Mouse (Mus musculus): ENCODE data around the gene Lysmd3.

GRCm38 (mm10) chr13:81663566-81664330, 6.3 kb downstream of the Lysmd3 start:
- TF ChIP-seq CTCF (IDR thresholded peaks at IDR 0.05; ENCODE audit: extremely low read depth, insufficient read depth, low read length) (no peak), POLR2A (IDR thresholded peaks at IDR 0.05; ENCODE audit: extremely low read depth, insufficient read depth, low read length) (no peak)

Data from cortical plate, adult 2 months (tissue).